Mouse (Mus musculus) heart, postnatal 0 days (tissue): ENCODE data around the gene Gmds.

ENCODE experiments used
- CTCF ChIP-seq: IDR thresholded peaks from 2 replicates; pipeline ENCODE4 v1.5.1; 2016; ENCODE audit warnings: antibody characterized with exemption, control low read depth, low read depth
- EP300 ChIP-seq: IDR thresholded peaks from 2 replicates; pipeline ENCODE4 v1.6.1; 2016; ENCODE audit warnings: antibody characterized with exemption, low read depth

DNA sequence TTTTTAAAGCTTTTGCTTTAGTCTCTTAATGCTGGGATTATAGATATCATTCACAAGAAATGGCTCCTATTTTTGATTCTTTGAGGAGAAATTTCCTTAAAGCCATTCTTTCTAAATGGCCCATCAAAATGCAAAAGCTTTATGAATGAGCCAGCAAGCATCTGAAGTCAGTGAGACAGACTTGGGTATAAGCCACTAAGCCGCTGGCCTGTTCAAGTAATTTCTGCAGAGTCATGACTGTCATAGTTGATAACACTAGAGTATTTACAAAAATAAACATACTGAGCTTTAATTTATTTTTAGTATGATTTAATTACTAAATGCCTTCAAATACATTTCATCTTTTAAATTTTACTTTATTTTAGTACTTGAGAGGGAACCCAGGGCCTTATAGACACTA lies 297.7 kb downstream of the Gmds start:
- TF ChIP-seq CTCF (no peak), EP300 (no peak)
